Mouse (Mus musculus): ENCODE measurements around the gene Lrch4. TPM values are rescaled to one million over a fixed set of nuclear protein-coding genes. Genes with fewer than 3 reads are reported as not detected.
"Not testable (repeated sequence)": the region's sequence is repeated elsewhere in the genome, so short reads cannot be mapped to it uniquely, and the experiment has no call there.

Lrch4 gene
- polyA plus RNA-seq, 1 experiment from 2014 or later: 35.7 TPM

DNA sequence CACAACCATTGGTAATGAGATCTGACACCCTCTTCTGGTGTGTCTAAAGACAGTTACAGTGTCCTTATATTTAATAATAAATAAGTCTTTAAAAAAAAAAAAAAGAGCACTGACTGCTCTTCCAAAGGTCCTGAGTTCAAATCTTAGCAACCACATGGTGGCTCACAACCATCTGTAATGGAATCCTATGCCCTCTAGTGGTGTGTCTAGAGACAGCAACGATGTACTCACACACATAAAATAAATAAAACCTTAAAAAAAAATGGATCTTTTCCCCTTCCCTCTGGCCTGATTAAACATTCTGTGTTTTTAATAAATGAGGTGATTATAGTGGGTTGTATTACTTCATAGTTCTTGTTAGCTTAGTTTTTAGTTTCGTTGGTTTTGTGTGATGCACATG lies 14.0 kb upstream of the Lrch4 start:
- not testable (repeated sequence) for H3K36me3 ChIP-seq; H3K4me3 ChIP-seq; H3K27me3 ChIP-seq; H3K27ac ChIP-seq; H3K9me3 ChIP-seq; ATAC-seq (ENCODE audit: borderline replicate concordance, extremely low read depth, low FRiP score, low TSS enrichment); H3K4me2 ChIP-seq; H3K9ac ChIP-seq
- 62% methylated on average over 2 of the region's 2 CpGs for WGBS
- H3K4me1 ChIP-seq: peaks cover 32% of the 10 kb centered on the region

DNA sequence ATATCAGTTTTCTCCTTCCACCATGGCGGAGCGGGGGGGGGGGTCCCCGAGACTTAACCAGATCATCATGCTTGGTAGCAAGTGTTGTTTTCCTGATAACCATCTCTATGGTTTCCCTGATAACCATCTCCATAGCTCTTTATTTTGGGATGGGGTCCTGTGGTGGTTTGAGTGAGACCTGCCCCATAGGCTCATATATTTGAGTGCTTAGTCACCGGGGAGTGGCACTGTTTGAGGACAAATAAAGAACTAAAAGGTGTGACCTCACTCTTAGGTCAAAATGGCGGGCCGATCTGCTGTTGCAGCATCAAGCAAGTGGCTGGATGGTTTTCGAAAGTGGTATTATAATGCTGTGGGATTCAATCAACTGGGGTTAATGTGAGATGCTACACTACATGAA lies 13.6 kb upstream of the Lrch4 start:
- H3K36me3 ChIP-seq: no peaks in the 10 kb centered on the region
- no peaks in the 10 kb centered on the region for H3K27me3 ChIP-seq
- H3K4me1 ChIP-seq: peaks cover 28% of the 10 kb centered on the region
- H3K4me2 ChIP-seq: no peak overlapping the region
- WGBS: 74% methylated on average over 7 of the region's 7 CpGs
- ATAC-seq (ENCODE audit: borderline replicate concordance, extremely low read depth, low FRiP score, low TSS enrichment): no peak
- H3K27ac ChIP-seq: no peak overlapping the region
- no peaks in the 10 kb centered on the region for H3K9me3 ChIP-seq
- no peak overlapping the region for H3K4me3 ChIP-seq
- H3K9ac ChIP-seq: no peak overlapping the region

DNA sequence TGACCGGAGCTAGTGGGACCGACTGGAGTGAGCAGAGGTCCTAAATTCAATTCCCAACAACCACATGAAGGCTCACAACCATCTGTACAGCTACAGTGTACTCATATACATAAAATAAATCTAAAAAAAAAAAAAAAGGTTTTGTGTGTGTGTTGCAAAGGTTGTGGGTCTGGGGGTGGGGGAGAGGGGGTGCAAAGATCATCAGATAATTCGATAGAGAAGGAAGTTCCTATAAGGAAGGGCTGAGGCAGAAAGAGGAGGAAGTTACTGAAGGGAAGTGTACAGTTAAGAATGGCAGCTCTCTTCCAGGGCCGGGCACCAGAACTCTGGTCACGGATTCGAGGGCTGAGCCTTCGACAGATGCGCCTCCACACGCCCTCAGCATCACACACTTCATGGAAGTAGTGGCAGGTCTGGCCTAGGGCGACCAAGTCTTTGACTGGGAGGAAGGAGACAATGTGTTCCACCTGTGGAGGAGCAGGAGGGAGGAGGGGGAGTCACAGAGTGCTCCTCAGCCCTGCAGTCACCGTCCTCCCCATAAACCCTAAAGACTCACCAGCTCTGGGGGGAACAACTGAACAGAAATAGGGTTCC lies 4.9 kb upstream of the Lrch4 start:
- H3K9ac ChIP-seq: no peak overlapping the region
- no peaks in the 10 kb centered on the region for H3K9me3 ChIP-seq
- peaks cover 9% of the 10 kb centered on the region for H3K4me1 ChIP-seq
- ATAC-seq (ENCODE audit: borderline replicate concordance, extremely low read depth, low FRiP score, low TSS enrichment): no peak
- no peak overlapping the region for H3K4me3 ChIP-seq
- no peak overlapping the region for H3K27ac ChIP-seq
- no peak overlapping the region for H3K4me2 ChIP-seq
- 74% methylated on average over 10 of the region's 11 CpGs for WGBS
- H3K27me3 ChIP-seq: no peaks in the 10 kb centered on the region
- no peaks in the 10 kb centered on the region for H3K36me3 ChIP-seq

DNA sequence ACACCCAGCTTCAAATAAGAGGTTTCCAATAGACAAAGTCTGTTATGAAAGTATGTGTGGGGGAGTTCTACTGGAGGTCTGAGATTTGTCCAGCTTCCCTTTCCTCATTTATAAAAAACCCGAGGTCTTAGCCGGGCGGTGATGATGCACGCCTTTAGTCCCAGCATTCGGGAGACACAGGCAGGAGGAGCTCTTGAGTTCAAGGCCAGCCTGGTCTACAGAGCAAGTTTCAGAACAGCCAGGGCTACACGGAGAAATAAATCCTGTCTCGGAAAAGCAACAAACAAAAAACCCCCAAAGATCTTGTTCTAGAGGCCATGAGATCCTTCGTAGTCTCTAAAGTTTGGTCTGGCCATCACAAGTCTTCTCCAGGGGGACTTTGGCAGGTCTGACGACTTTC lies 930 bp upstream of the Lrch4 start:
- peaks cover 37% of the 10 kb centered on the region for H3K4me1 ChIP-seq
- ATAC-seq (ENCODE audit: borderline replicate concordance, extremely low read depth, low FRiP score, low TSS enrichment): no peak
- peak overlapping the region; percentile 47 for H3K4me3 ChIP-seq
- peak overlapping the region; percentile 78 for H3K4me2 ChIP-seq
- no peaks in the 10 kb centered on the region for H3K9me3 ChIP-seq
- peak overlapping the region; percentile 38 for H3K9ac ChIP-seq
- 1% methylated on average over 9 of the region's 9 CpGs for WGBS
- H3K36me3 ChIP-seq: no peaks in the 10 kb centered on the region
- H3K27ac ChIP-seq: peak overlapping the region; percentile 79
- no peaks in the 10 kb centered on the region for H3K27me3 ChIP-seq

DNA sequence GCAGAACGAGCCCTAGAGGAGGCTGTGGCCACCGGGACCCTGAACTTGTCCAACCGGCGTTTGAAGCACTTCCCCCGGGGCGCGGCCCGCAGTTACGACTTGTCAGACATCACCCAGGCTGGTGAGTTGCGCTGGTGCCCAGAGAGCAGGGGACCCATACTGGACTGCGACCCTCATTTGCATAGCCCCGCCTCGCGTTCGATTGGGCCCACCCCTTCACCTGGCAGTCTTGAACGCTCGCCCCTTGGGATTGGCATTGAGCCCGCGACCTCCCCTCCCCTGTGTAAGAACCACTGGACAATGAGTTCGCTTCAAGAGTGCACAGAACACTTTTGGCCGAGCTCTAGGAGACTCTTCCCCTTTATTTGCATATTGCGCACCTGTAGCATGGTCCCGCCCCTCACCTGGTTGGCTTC lies 393 bp downstream of the Lrch4 start:
- under 1% methylated on average over 23 of the region's 23 CpGs for WGBS
- Histone ChIP-seq H3K4me3 (peak overlapping the region; percentile 83), H3K4me2 (peak overlapping the region; percentile 76)

DNA sequence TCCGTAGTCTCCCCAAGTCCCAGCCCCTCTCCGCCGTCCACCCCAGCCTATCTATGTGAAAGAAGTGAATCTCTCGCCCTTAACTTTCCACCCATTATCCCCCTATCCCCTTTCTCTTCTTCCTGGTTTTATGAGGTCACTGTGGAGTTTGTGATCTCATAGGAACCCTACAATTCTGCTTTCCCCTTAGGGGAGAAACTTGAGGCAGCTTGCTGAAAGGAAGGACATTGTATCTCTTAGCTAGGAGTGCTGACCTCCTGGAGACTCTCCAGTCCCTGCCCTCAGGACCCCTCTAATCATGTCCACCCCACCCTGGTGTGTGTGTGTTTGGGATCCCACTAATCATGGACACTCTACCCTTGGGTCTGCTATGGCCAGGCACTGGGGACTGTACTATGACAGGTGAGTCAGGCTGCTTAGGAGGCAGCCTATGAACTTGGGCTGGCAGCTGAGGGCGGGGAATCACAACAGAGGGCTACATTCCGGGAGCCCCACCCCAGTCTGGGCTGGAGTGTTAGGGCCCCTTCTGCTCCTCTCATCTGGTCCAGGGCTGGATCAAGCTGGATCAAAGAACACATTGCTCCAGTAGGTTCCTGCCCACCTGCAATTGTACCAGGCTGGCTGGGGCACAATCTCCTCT lies 1.1 kb downstream of the Lrch4 start:
- ATAC-seq (ENCODE audit: borderline replicate concordance, extremely low read depth, low FRiP score, low TSS enrichment): no peak

More for the DNA sequence above, 393 bp downstream of the Lrch4 start:
- peak overlapping the region; percentile 98 for H3K27ac ChIP-seq
- H3K27me3 ChIP-seq: no peaks in the 10 kb centered on the region
- ATAC-seq (ENCODE audit: borderline replicate concordance, extremely low read depth, low FRiP score, low TSS enrichment): peak; percentile 33; the same call in 1 of the 2 replicates
- H3K9ac ChIP-seq: peak overlapping the region; percentile 77
- peaks cover 9% of the 10 kb centered on the region for H3K36me3 ChIP-seq
- H3K4me1 ChIP-seq: peaks cover 47% of the 10 kb centered on the region
- H3K9me3 ChIP-seq: no peaks in the 10 kb centered on the region

DNA sequence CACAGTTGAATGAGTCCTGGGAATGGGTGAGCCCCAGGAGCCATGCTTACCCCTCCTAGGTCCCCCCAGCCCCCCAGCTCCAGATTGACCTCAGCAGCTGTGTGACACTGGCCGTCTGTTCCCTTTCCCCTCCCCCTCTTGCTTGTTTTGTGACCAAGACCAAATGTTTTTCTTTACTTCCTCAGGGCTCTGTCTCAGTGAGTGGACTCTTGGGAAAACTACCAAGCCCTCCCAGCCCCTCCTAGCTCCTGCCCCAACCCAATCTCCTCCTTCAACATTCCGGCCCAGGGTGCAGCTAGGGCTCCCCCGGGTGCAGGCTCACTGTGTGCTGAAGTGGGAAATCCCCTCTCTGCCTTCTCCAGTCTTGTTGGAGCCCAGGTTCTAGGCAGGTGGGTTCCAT lies 1.7 kb downstream of the Lrch4 start:
- H3K4me2 ChIP-seq: peak overlapping the region; percentile 76
- H3K4me1 ChIP-seq: peaks cover 47% of the 10 kb centered on the region
- no peaks in the 10 kb centered on the region for H3K9me3 ChIP-seq
- WGBS: 12% methylated on average over 3 of the region's 3 CpGs
- peak overlapping the region; percentile 83 for H3K4me3 ChIP-seq
- no peak for ATAC-seq (ENCODE audit: borderline replicate concordance, extremely low read depth, low FRiP score, low TSS enrichment)
- H3K36me3 ChIP-seq: peaks cover 21% of the 10 kb centered on the region
- peak overlapping the region; percentile 77 for H3K9ac ChIP-seq
- no peaks in the 10 kb centered on the region for H3K27me3 ChIP-seq
- peak overlapping the region; percentile 98 for H3K27ac ChIP-seq

More for the DNA sequence above, 1.1 kb downstream of the Lrch4 start:
- peaks cover 15% of the 10 kb centered on the region for H3K36me3 ChIP-seq
- peak overlapping the region; percentile 76 for H3K4me2 ChIP-seq
- no peaks in the 10 kb centered on the region for H3K27me3 ChIP-seq
- H3K9me3 ChIP-seq: no peaks in the 10 kb centered on the region
- peaks cover 47% of the 10 kb centered on the region for H3K4me1 ChIP-seq
- peak overlapping the region; percentile 77 for H3K9ac ChIP-seq
- H3K4me3 ChIP-seq: peak overlapping the region; percentile 83
- 8% methylated on average over 6 of the region's 6 CpGs for WGBS
- peak overlapping the region; percentile 98 for H3K27ac ChIP-seq

DNA sequence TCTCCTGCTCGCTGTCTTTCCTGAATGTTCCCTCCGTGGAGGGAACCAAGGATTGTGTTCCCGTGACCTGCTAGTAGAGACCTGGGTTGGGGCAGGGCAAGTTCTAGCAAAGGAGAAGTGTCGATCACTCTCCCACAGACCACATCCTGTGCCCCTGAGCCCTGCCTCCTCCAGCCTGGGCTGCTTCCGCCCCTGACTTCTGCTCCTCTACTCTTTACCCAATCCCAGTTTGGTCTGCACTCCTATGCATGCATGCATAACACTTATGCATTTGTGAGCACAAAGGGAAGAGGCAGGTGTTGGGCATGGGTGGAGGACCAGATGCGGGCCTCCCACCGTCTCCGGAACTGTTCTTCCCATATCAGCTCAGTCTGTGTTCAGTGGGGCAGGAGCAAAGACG lies 2.2 kb downstream of the Lrch4 start:
- Histone ChIP-seq H3K4me1 (peaks cover 47% of the 10 kb centered on the region), H3K4me3 (peak overlapping the region; percentile 83), H3K9me3 (no peaks in the 10 kb centered on the region), H3K27me3 (no peaks in the 10 kb centered on the region), H3K36me3 (peaks cover 27% of the 10 kb centered on the region), H3K27ac (peak overlapping the region; percentile 98), H3K4me2 (peak overlapping the region; percentile 76), H3K9ac (peak overlapping the region; percentile 77)
- 55% methylated on average over 9 of the region's 9 CpGs for WGBS
- ATAC-seq (ENCODE audit: borderline replicate concordance, extremely low read depth, low FRiP score, low TSS enrichment): no peak

DNA sequence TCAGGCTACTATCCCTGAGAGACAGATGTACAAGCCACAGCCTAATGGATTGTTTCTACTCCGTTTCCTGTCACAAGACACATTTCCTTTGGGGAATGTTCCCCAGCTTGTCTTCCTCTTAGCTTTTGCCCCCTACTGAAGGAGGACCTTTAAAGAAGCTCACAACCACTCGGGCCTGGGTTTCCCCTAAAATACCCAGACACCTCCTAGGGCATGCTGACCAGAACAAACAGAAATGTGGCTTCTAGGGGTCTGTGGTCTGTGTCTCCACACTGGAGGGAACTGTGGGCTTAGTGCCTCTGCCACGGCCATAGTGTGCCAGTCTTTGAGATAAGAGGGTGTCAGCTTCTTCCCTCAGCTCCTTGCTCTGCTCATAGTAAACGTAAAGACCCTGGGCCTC lies 2.7 kb downstream of the Lrch4 start:
- peak overlapping the region; percentile 98 for H3K27ac ChIP-seq
- H3K9me3 ChIP-seq: no peaks in the 10 kb centered on the region
- no peaks in the 10 kb centered on the region for H3K27me3 ChIP-seq
- H3K36me3 ChIP-seq: peaks cover 31% of the 10 kb centered on the region
- 44% methylated on average over 4 of the region's 4 CpGs for WGBS
- peak overlapping the region; percentile 83; the same call in 1 of the 2 replicates for H3K4me3 ChIP-seq
- H3K4me2 ChIP-seq: peak overlapping the region; percentile 76
- peaks cover 47% of the 10 kb centered on the region for H3K4me1 ChIP-seq
- no peak for ATAC-seq (ENCODE audit: borderline replicate concordance, extremely low read depth, low FRiP score, low TSS enrichment)
- H3K9ac ChIP-seq: peak overlapping the region; percentile 77; the same call in 1 of the 2 replicates

DNA sequence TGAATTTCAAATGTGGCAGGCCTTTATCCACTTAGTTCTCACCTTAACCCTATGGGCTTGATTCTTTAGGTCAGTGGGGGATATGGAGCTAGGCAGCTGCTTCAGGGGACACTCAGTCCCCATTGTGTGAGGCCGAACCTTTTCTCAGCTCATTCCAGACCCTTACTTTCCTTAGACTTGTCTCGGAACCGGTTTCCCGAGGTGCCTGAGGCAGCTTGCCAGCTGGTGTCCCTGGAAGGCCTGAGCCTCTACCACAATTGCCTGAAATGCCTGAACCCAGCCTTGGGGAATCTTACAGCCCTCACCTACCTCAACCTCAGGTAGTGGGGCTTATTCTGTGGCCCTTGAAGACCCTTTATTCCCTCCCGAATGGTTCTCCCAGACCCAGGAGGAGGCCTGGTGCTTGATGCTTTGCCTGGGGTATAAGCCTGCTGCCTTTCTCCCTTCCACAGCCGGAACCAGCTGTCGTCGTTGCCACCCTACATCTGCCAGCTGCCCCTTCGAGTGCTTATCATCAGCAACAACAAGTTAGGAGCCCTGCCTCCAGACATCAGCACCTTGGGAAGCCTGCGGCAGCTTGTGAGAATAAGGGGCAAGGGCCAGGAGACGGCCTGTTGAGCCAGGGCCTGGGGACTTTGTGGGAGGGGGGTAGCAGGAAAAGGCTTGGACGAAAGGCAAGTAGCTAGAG lies 4.6 kb downstream of the Lrch4 start:
- no peak overlapping the region for H3K9ac ChIP-seq

DNA sequence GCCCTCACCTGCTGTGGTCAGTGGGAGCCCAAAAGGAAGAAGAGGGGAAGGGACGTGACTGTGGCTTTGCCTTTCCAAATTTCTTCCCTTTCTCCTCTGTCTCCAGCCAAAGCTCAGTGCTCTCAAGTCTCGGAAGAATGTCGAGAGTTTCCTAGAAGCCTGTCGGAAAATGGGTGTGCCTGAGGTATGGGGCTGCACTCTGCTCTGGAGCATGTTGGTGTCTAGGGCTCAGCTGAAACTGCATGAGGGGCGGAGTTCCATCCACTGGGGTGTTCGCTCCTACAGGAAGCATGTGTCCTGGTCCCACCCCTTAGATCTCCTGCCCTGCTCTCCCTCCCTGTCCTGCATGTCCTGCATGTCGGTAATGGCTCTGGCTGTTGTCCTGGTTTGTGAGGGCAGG lies 10.6 kb downstream of the Lrch4 start:
- Histone ChIP-seq H3K4me1 (no peaks in the 10 kb centered on the region), H3K27ac (no peak overlapping the region), H3K9ac (no peak overlapping the region), H3K4me3 (no peak overlapping the region), H3K36me3 (peaks cover 79% of the 10 kb centered on the region), H3K9me3 (no peaks in the 10 kb centered on the region), H3K4me2 (no peak overlapping the region), H3K27me3 (peaks cover 7% of the 10 kb centered on the region)
- 64% methylated on average over 7 of the region's 7 CpGs for WGBS
- no peak; the same call in 1 of the 2 replicates for ATAC-seq (ENCODE audit: borderline replicate concordance, extremely low read depth, low FRiP score, low TSS enrichment)

More for the DNA sequence above, 4.6 kb downstream of the Lrch4 start:
- ATAC-seq (ENCODE audit: borderline replicate concordance, extremely low read depth, low FRiP score, low TSS enrichment): no peak
- no peak overlapping the region for H3K4me3 ChIP-seq
- H3K4me1 ChIP-seq: peaks cover 38% of the 10 kb centered on the region
- WGBS: 66% methylated on average over 12 of the region's 12 CpGs
- peaks cover 50% of the 10 kb centered on the region for H3K36me3 ChIP-seq
- no peaks in the 10 kb centered on the region for H3K9me3 ChIP-seq
- H3K27me3 ChIP-seq: no peaks in the 10 kb centered on the region
- H3K27ac ChIP-seq: peak overlapping the region; percentile 24; the same call in 1 of the 2 replicates
- H3K4me2 ChIP-seq: no peak overlapping the region

DNA sequence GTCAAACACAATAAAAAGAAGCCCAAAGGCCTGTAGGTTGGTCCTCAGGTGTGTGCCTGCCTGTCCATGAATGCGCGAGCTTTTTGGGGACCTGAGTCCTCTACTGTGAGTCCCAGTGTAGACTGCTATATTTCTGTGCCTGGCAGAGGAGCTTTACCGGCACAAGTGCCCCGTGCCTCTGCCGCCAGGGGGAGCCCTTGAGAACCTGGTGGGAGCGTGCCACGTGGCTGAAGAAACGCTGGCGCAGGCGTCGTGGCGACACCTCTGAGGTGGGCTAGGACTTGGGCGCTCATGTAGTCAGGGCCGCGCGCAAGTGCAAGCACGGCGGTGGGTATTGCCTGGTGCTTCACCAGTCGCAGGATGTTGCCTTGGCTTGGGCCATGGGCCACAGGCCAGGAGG lies 12.1 kb downstream of the Lrch4 start, which contains the start of gene Sap25:
Gene Sap25 (plus strand): TSS at position 281 of the 400 bp plus-strand sequence.
- 84% methylated on average over 19 of the region's 19 CpGs for WGBS
- no peaks in the 10 kb centered on the region for H3K9me3 ChIP-seq
- H3K27me3 ChIP-seq: peaks cover 23% of the 10 kb centered on the region
- no peak for ATAC-seq (ENCODE audit: borderline replicate concordance, extremely low read depth, low FRiP score, low TSS enrichment)
- H3K4me1 ChIP-seq: peaks cover 6% of the 10 kb centered on the region
- no peak within 1 kb of the TSS for H3K4me2 ChIP-seq
- peaks cover 64% of the 10 kb centered on the region for H3K36me3 ChIP-seq
- no peak within 1 kb of the TSS for H3K27ac ChIP-seq
- H3K9ac ChIP-seq: no peak within 1 kb of the TSS; the same call in 1 of the 2 replicates
- no peak within 1 kb of the TSS for H3K4me3 ChIP-seq

All from lung, embryonic 15.5 days (tissue).